Mouse (Mus musculus) limb, embryonic 12.5 days (tissue): Measurements from ENCODE around the gene Otoa. TPM values are rescaled to one million over a fixed set of nuclear protein-coding genes. Genes with fewer than 3 reads are reported as not detected.

Experiments used
- ATAC-seq: fragments of 200-750 bp; cut with Nextera tagmentation; 2 replicates; pipeline ENCODE4 v1.8.0; 2017; ENCODE audit warnings: low read depth, moderate TSS enrichment; ENCODE audit not compliant: insufficient number of reproducible peaks, insufficient read depth, low FRiP score, low TSS enrichment
- H3K27ac ChIP-seq: fragments of 300-500 bp; sonication (generic); 2 replicates; pipeline ENCODE4 v1.5.1; 2016; ENCODE audit warnings: mild to moderate bottlenecking, moderate library complexity
- H3K27me3 ChIP-seq: fragments of 300-500 bp; sonication (generic); 2 replicates; pipeline ENCODE4 v1.6.1; 2016; ENCODE audit warnings: mild to moderate bottlenecking, moderate library complexity
- H3K36me3 ChIP-seq: fragments of 300-500 bp; sonication (generic); 2 replicates; pipeline ENCODE4 v1.6.1; 2016; ENCODE audit warnings: mild to moderate bottlenecking, moderate library complexity
- H3K4me1 ChIP-seq: fragments of 300-500 bp; sonication (generic); replicated peaks from 2 replicates; pipeline ENCODE4 v1.6.1; 2016
- H3K4me2 ChIP-seq: fragments of 300-500 bp; sonication (generic); 2 replicates; pipeline ENCODE4 v1.6.1; 2016; ENCODE audit warnings: mild to moderate bottlenecking, moderate library complexity
- H3K4me3 ChIP-seq: fragments of 300-500 bp; sonication (generic); replicated peaks from 2 replicates; pipeline ENCODE4 v1.5.1; 2016; ENCODE audit warnings: mild to moderate bottlenecking
- H3K9ac ChIP-seq: fragments of 300-500 bp; sonication (generic); replicated peaks from 2 replicates; pipeline ENCODE4 v1.6.1; 2016; ENCODE audit warnings: mild to moderate bottlenecking, moderate library complexity
- H3K9me3 ChIP-seq: fragments of 300-500 bp; sonication (generic); 2 replicates; pipeline ENCODE4 v1.6.1; 2016; ENCODE audit warnings: mild to moderate bottlenecking, moderate library complexity
- WGBS: fragments of 180-500 bp; shearing (Covaris S2); methylation state at CpG from one replicate; pipeline ENCODE4 v1.1.7; 2016; 5-methylcytosine and 5-hydroxymethylcytosine counted together
- polyA plus RNA-seq: library from polyadenylated mRNA; unstranded; fragments of >200 nt; fragmentation: Nextera tagmentation; extraction: Ambion mirVana; gene quantifications from 2 replicates; pipeline ENCODE4 v1.2.1, GENCODE M21; 2016

Otoa gene
- polyA plus RNA-seq, 1 experiment from 2014 or later = 0.36 TPM

DNA sequence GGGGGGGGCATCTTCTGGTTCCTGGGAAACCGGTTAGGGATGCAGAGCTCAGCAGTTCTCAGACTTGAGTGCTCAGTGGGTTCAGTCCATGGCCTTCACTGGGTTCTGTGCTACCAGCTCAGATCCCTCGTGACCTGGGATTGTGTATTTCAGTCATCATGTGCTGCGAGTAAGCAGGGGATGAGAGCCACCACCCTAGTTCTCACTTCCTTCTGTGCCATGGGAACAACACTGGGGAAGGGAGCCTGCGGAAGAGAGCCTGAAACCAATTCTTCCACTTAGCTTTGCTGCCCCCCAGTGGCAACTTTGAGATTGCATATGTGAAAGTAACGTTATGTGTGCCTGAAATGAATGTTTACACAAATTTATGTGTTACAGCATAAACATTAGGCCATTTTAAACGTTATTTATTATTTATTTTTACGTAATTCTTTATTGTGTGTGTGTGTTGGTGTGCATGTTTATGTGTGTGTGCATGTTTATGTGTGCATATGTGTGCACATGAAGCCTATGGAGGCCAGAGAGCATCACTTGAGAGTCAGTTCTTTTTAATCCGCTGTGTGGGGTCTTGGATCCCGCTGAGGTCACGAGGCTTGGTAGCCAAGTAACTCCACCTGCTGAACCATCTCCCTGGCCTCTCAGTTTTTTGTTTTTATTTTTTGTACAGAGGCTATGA lies 38.8 kb downstream of the Otoa start:
- 14% methylated on average over 10 of the region's 10 CpGs for WGBS
- Histone ChIP-seq H3K9me3 (no peaks in the 10 kb centered on the region), H3K27ac (no peak overlapping the region), H3K4me1 (no peaks in the 10 kb centered on the region), H3K4me2 (peak overlapping the region; percentile 6; the same call in 1 of the 2 replicates), H3K4me3 (no peak overlapping the region), H3K36me3 (no peaks in the 10 kb centered on the region), H3K9ac (no peak overlapping the region), H3K27me3 (no peaks in the 10 kb centered on the region; the same call in 1 of the 2 replicates)
- ATAC-seq = peak; percentile 79

DNA sequence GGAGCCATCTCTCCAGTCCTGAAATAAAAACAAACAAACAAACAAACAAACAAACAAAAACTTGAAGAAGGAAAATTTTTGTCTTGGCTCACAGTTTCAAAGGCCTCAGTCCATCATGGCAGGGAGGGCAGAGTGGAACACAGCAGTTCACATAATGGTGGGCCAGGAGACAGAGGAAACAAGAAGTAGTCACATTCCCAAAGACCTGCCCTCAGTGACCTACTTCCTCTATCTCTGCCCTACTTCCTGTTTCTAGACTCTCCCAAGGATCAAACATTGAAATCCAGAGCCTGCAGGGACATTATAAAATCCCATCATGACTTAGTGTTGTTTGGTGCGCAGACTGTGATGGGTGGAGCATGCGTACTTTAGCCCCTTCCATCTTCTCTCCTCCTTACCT lies 49.4 kb downstream of the Otoa start:
- H3K27ac ChIP-seq = no peak overlapping the region
- no peak for ATAC-seq
- peaks cover 5% of the 10 kb centered on the region for H3K4me1 ChIP-seq
- H3K4me2 ChIP-seq = no peak overlapping the region
- H3K9ac ChIP-seq = no peak overlapping the region
- H3K9me3 ChIP-seq = peaks cover 5% of the 10 kb centered on the region; the same call in 1 of the 2 replicates
- H3K36me3 ChIP-seq = no peaks in the 10 kb centered on the region
- H3K27me3 ChIP-seq = no peaks in the 10 kb centered on the region
- WGBS = 90% methylated on average over 2 of the region's 2 CpGs
- no peak overlapping the region for H3K4me3 ChIP-seq

DNA sequence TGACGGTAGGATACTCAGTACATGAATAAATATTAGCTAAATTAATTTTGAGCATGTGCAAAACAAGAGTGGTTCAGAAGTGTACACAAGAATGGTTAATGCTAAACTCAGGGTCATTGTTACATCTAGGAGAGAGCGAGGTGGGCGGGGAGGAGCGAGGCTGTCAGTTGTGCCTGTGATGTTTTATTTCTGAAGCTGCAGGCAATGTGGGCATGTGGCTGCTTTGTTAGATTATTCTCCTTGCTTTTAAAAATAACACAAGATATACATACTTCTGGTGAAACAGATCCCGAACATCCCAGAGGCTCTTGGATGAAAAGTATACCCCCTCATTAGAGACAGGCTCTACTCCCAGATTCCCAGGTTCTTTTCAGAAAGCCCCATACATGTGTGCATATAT lies 59.8 kb downstream of the Otoa start:
- WGBS = 83% methylated on average over 5 of the region's 5 CpGs
- H3K4me3 ChIP-seq = no peak overlapping the region
- no peaks in the 10 kb centered on the region for H3K4me1 ChIP-seq
- H3K36me3 ChIP-seq = no peaks in the 10 kb centered on the region
- no peaks in the 10 kb centered on the region for H3K9me3 ChIP-seq
- H3K27ac ChIP-seq = no peak overlapping the region
- no peak overlapping the region for H3K9ac ChIP-seq
- H3K4me2 ChIP-seq = no peak overlapping the region
- no peaks in the 10 kb centered on the region for H3K27me3 ChIP-seq
- no peak for ATAC-seq

DNA sequence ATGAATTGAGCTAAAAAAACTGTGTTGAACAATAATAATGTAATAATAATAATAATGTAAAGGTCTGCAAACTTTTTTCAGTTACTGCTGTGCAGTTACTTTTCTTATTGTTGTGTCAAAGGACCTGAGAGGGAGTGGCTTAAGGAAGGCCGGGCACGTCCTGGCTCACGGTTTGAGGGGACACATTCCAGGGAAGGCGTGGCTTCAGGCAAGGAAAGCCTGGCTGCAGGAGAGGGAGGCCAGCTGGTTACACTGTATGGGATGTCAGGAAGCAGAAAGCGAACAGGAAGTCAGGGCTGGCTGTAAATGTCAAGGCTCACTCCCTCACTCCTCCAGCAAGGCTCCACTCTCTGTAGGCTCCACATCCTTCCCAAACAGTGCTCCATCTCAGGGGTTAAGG lies 69.2 kb downstream of the Otoa start:
- ATAC-seq = no peak
- H3K36me3 ChIP-seq = no peaks in the 10 kb centered on the region
- no peak overlapping the region for H3K4me3 ChIP-seq
- H3K4me1 ChIP-seq = no peaks in the 10 kb centered on the region
- peaks cover 5% of the 10 kb centered on the region; the same call in 1 of the 2 replicates for H3K9me3 ChIP-seq
- 85% methylated on average over 5 of the region's 5 CpGs for WGBS
- H3K27me3 ChIP-seq = no peaks in the 10 kb centered on the region
- no peak overlapping the region for H3K9ac ChIP-seq
- H3K27ac ChIP-seq = no peak overlapping the region
- H3K4me2 ChIP-seq = no peak overlapping the region

DNA sequence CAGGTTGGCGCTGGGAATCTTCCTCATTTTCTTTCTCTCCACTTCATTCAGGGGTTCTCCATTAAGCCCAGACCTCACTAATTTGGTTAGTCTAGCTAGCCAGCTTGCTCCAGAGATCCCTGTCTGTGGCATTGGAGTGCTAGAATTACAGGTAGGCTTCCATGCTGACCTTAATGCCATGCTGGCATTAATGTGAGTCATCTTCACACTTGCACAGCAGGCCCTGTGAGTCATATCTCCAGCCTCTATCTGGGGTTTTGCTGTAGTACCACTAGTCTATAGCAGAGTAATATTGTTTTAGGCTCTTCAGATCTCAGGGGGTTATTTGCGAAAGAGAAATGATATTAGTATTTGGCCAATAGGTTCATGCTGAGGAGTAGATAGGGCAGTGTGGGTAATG lies 70.7 kb downstream of the Otoa start:
- H3K4me2 ChIP-seq = no peak overlapping the region
- H3K36me3 ChIP-seq = no peaks in the 10 kb centered on the region
- no peak overlapping the region for H3K4me3 ChIP-seq
- no peaks in the 10 kb centered on the region for H3K4me1 ChIP-seq
- no peak for ATAC-seq
- H3K27me3 ChIP-seq = no peaks in the 10 kb centered on the region
- H3K9me3 ChIP-seq = peaks cover 5% of the 10 kb centered on the region; the same call in 1 of the 2 replicates
- H3K27ac ChIP-seq = no peak overlapping the region
- 96% methylated on average over 2 of the region's 2 CpGs for WGBS
- H3K9ac ChIP-seq = no peak overlapping the region

DNA sequence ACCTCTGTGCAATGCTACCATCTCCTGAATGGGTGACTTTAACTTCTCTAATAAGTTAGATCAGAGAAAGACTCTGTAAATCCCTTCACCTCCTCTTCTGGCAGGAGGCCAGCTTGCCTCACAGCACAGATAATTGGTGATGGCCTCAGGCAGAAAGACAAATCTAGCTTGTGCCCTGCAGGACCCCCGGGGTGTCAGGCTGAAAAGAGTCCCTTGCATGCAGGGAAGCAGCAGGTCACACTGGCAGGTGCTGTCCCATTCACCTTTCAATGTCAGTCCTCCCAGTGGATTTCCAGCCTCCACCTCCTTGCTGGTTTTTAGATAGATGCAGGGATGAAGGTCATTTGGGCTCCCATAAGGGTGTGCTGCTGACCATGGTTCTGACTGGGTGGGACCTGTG lies 84.2 kb downstream of the Otoa start:
- no peaks in the 10 kb centered on the region for H3K4me1 ChIP-seq
- H3K4me3 ChIP-seq = no peak overlapping the region
- no peak overlapping the region for H3K4me2 ChIP-seq
- H3K9me3 ChIP-seq = no peaks in the 10 kb centered on the region
- no peaks in the 10 kb centered on the region for H3K36me3 ChIP-seq
- no peak overlapping the region for H3K9ac ChIP-seq
- no peak overlapping the region for H3K27ac ChIP-seq
- no peak for ATAC-seq
- 92% methylated on average over 1 of the region's 1 CpGs for WGBS
- H3K27me3 ChIP-seq = 0 out of 2 replicates have a peak, but pooled peaks cover 5% of the 10 kb centered on the region

DNA sequence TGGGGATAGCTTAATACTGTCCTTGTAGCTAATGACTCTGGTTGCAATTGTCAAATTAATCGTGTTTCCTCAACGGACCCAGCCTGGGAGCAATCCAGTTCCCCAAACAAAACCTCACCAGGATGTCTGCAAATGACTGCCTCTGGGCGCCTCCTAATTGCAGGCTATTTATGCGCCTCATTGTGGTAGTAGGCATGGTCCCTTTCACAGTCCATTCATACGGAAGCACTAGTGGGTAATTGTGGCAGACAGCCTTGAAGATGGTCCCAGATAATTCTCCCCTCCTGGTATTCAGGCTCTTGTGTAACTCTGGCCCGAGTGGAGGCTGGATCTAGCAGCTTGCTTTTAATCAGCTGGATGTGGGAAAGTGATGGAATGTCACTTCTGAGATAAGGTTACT lies 90.4 kb downstream of the Otoa start:
- Histone ChIP-seq H3K9me3 (no peaks in the 10 kb centered on the region), H3K4me2 (no peak overlapping the region), H3K36me3 (no peaks in the 10 kb centered on the region), H3K4me1 (no peaks in the 10 kb centered on the region), H3K4me3 (no peak overlapping the region), H3K9ac (no peak overlapping the region), H3K27me3 (0 out of 2 replicates have a peak, but pooled peaks cover 9% of the 10 kb centered on the region), H3K27ac (no peak overlapping the region)
- 7% methylated on average over 6 of the region's 6 CpGs for WGBS
- no peak for ATAC-seq

DNA sequence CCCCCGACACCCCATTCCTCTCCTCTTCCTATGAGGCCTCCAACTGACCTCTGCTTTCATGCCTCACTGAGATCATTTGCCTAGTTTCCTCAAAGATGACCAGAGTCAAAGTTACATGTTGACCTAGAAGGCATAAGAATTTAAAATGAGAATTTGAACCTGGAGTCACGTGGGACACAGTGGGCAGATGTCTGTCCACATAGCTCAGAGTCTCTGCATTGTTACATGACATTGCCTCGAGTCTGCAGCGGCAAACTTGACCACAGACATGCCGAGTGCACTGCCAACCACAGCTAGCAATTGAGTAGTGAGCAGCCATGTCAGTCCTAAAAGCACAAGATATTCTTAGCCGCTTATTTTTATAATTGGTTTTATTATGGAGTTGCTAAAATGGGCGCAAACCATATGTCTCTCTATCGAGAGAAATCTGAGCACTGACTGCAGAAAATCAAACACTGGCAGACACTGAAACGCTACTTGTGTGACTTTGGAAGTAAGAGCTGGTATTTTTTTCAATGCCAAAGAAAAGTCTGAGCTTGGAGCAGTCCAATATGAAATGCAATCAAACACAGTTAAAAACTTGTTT lies 105.8 kb downstream of the Otoa start:
- H3K36me3 ChIP-seq = no peaks in the 10 kb centered on the region
- no peaks in the 10 kb centered on the region for H3K9me3 ChIP-seq
- H3K27ac ChIP-seq = no peak overlapping the region
- no peak overlapping the region for H3K4me2 ChIP-seq
- ATAC-seq = no peak
- H3K4me1 ChIP-seq = no peaks in the 10 kb centered on the region
- no peak overlapping the region for H3K4me3 ChIP-seq
- no peak overlapping the region for H3K9ac ChIP-seq
- 86% methylated on average over 9 of the region's 9 CpGs for WGBS
- no peaks in the 10 kb centered on the region for H3K27me3 ChIP-seq

DNA sequence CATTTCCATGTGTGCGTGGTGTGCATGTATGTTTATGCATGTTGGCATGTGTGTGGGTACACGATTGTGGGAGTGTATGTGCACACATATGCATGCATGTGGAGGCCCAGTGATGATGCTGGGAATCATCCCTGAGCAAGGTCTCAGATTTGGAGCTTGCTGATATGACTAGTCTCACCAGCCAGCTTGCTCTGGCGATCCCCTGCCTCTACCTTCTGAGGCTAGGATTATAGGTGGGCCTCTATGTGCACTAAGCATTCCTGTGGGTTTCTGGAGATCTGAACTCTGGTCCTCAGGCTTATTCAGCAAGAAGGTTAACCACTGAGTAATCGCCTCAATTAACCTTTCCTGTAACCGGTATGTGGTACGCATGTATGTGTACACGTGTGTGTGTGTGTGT lies 107.5 kb downstream of the Otoa start:
- H3K27ac ChIP-seq = no peak overlapping the region
- no peaks in the 10 kb centered on the region for H3K4me1 ChIP-seq
- H3K36me3 ChIP-seq = no peaks in the 10 kb centered on the region
- ATAC-seq = no peak
- no peak overlapping the region for H3K4me3 ChIP-seq
- 89% methylated on average over 7 of the region's 7 CpGs for WGBS
- no peaks in the 10 kb centered on the region for H3K9me3 ChIP-seq
- H3K4me2 ChIP-seq = no peak overlapping the region
- H3K9ac ChIP-seq = no peak overlapping the region
- no peaks in the 10 kb centered on the region for H3K27me3 ChIP-seq

DNA sequence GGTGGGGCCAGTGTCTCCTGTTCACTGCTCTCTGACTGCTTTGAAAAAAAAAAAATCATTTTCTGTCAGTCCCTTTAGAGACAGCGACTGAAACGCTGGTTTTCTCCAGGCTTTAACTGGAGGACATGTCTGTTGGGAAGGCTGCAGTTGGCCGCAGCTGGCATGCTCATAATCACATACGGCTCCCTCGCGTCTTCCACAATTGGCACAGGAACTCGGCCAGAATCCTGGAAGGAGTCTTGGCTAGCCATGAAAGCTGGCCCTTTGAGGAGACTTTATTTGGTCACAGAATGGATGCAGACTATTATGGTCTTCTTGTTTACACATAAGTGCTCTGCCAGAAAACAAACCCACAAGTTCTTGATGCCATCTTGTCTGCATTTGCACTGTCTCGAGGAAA lies 117.5 kb downstream of the Otoa start:
- Histone ChIP-seq H3K9me3 (no peaks in the 10 kb centered on the region), H3K9ac (no peak overlapping the region), H3K4me1 (no peaks in the 10 kb centered on the region), H3K36me3 (no peaks in the 10 kb centered on the region), H3K4me3 (no peak overlapping the region), H3K27me3 (no peaks in the 10 kb centered on the region), H3K27ac (no peak overlapping the region), H3K4me2 (no peak overlapping the region)
- no peak for ATAC-seq
- 85% methylated on average over 8 of the region's 8 CpGs for WGBS

DNA sequence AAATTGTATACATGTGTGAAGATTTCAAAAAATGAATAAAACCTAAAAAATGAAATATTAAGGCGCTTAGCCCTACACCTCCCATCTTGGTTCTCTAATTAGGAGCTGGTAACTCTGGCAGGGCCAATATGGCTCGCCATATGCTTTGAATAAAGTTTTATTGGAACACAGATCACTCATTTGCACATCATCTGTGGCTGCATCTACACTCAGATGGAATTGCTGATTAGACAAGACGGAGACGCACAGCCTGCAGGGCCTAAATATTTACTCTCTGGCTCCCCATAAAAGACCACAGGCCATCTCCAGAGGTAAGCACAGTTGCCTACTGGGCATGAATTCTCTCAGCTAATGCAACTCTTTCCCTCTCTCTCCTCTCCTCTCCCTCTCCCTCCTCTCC lies 130.4 kb downstream of the Otoa start:
- Histone ChIP-seq H3K36me3 (no peaks in the 10 kb centered on the region), H3K4me1 (no peaks in the 10 kb centered on the region), H3K4me3 (no peak overlapping the region), H3K27me3 (no peaks in the 10 kb centered on the region), H3K9ac (no peak overlapping the region), H3K4me2 (no peak overlapping the region), H3K9me3 (no peaks in the 10 kb centered on the region), H3K27ac (no peak overlapping the region)
- ATAC-seq = no peak
- 56% methylated on average over 4 of the region's 4 CpGs for WGBS
